Mouse (Mus musculus) monocyte, adult 2 months (primary cell): ENCODE measurements around the gene Spata3.
"Not testable (repeated sequence)": the region's sequence is repeated elsewhere in the genome, so short reads cannot be mapped to it uniquely, and the experiment has no call there.

Experiments used
- DNase-seq, 2 experiments: peaks; one replicate each; pipeline ENCODE4 v3.0.0; 2022; ENCODE audit warnings: low spot score in 2 of 2, low read depth in 1 of 2

Spata3 gene

GRCm38 (mm10) chr1:86016516-86016915, at the start of gene Spata3:
TSS of gene Spata3 (plus strand) at chr1:86016816.
- no peak for DNase-seq

GRCm38 (mm10) chr1:85969081-85969480, 47.5 kb upstream of the Spata3 start:
- DNase-seq, result no peak

- DNase-seq, result no peak
These were observed 47.1 kb upstream of the Spata3 start for GRCm38 (mm10) chr1:85969519-85969918.

- no peak for DNase-seq
These were observed 45.5 kb upstream of the Spata3 start for GRCm38 (mm10) chr1:85971070-85971469.

- DNase-seq, result no peak
These were observed 44.3 kb upstream of the Spata3 start for GRCm38 (mm10) chr1:85972341-85972740.

GRCm38 (mm10) chr1:85973468-85973877, 43.1 kb upstream of the Spata3 start:
- DNase-seq, result no peak

GRCm38 (mm10) chr1:85977709-85978108, 38.9 kb upstream of the Spata3 start:
- peak; percentile 33 to 37 for DNase-seq

- no peak for DNase-seq
These were observed 34.8 kb upstream of the Spata3 start for GRCm38 (mm10) chr1:85981738-85982357.

GRCm38 (mm10) chr1:85985784-85986183, 30.8 kb upstream of the Spata3 start:
- no peak for DNase-seq

GRCm38 (mm10) chr1:85988351-85988750, 28.3 kb upstream of the Spata3 start:
- no peak for DNase-seq

- DNase-seq, result not testable (repeated sequence)
These were observed 27.7 kb upstream of the Spata3 start for GRCm38 (mm10) chr1:85988882-85989281.

GRCm38 (mm10) chr1:85992175-85992574, 24.4 kb upstream of the Spata3 start:
- DNase-seq, result no peak

- DNase-seq, result no peak
These were observed 23.1 kb upstream of the Spata3 start for GRCm38 (mm10) chr1:85993541-85993940.

- DNase-seq, result no peak
These were observed 19.4 kb upstream of the Spata3 start for GRCm38 (mm10) chr1:85997221-85997620.

GRCm38 (mm10) chr1:85998012-85998411, 18.6 kb upstream of the Spata3 start:
- no peak for DNase-seq

GRCm38 (mm10) chr1:85999853-86000570, 16.6 kb upstream of the Spata3 start:
- DNase-seq, result no peak

GRCm38 (mm10) chr1:86005540-86005939, 11.1 kb upstream of the Spata3 start:
- no peak for DNase-seq

- no peak for DNase-seq
These were observed 10.6 kb upstream of the Spata3 start for GRCm38 (mm10) chr1:86006040-86006439.

GRCm38 (mm10) chr1:86007778-86008177, 8.8 kb upstream of the Spata3 start:
- DNase-seq, result peak; percentile 7 to 56

- not testable (repeated sequence) for DNase-seq
These were observed 858 bp upstream of the Spata3 start for GRCm38 (mm10) chr1:86015758-86016157.

- no peak for DNase-seq
These were observed 1.8 kb downstream of the Spata3 start for GRCm38 (mm10) chr1:86018235-86019055.
